19 mouse cellular contexts compared by ENCODE assay signal in the genomic region with DNA sequence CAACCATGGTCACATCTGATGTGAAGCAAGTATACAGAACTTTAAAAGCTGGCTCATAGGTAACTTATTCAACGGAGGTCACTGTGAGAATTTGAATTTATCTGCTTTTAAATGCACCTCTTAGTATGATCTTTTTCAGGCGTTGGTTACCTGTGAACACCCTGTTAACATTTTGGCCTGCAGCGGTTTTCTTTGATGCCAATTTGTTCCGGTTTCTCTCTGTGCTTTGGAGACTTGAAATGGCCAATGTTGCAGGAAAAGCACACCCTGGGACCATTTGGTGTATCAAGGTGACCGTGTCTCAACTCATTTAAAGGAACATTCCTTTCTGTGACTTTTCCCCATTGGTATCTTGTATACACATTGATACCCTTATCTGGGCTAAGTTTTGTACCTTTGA. TPM values are rescaled to one million over a fixed set of nuclear protein-coding genes. Genes with fewer than 3 reads are reported as not detected.
"Had no signal": no experiment of that assay in that cellular context is flagged by ENCODE, and none has a peak within 500 bp of the region (broad histone marks: within the 10 kb centered on the region; RNA-seq: fewer than 3 reads in every experiment).

No protein-coding gene starts in this region.

- H3K4me3 ChIP-seq: intestine, embryonic 15.5 days; limb, embryonic 12.5 days; limb, embryonic 15.5 days; midbrain, embryonic 12.5 days; midbrain, embryonic 15.5 days; neural tube, embryonic 12.5 days; neural tube, embryonic 15.5 days had no signal

- H3K36me3 ChIP-seq: intestine, embryonic 15.5 days; limb, embryonic 12.5 days; limb, embryonic 15.5 days; midbrain, embryonic 12.5 days; midbrain, embryonic 15.5 days; neural tube, embryonic 12.5 days; neural tube, embryonic 15.5 days had no signal

- H3K27ac ChIP-seq: intestine, embryonic 15.5 days; limb, embryonic 12.5 days; limb, embryonic 15.5 days; liver, embryonic 14.5 days; macrophage; midbrain, embryonic 12.5 days; midbrain, embryonic 15.5 days; neural tube, embryonic 12.5 days; neural tube, embryonic 15.5 days had no signal

- H3K9ac ChIP-seq: intestine, embryonic 15.5 days; limb, embryonic 12.5 days; limb, embryonic 15.5 days; liver, embryonic 14.5 days; liver, postnatal 0 days; lung, embryonic 14.5 days; midbrain, embryonic 12.5 days; midbrain, embryonic 15.5 days; neural tube, embryonic 12.5 days; neural tube, embryonic 15.5 days had no signal

- DNase-seq: left cerebral cortex, postnatal 4 days; liver, postnatal 0 days; lung, embryonic 14.5 days; right cerebral cortex, adult 18-20 months; right cerebral cortex, postnatal 14 days; right cerebral cortex, postnatal 4 days; thymus, postnatal 25 days had no signal

- ATAC-seq: intestine, embryonic 15.5 days; liver, postnatal 0 days; lung, postnatal 0 days; midbrain, embryonic 15.5 days had no signal

- H3K9me3 ChIP-seq: intestine, embryonic 15.5 days; limb, embryonic 12.5 days; limb, embryonic 15.5 days; midbrain, embryonic 12.5 days; midbrain, embryonic 15.5 days; neural tube, embryonic 12.5 days; neural tube, embryonic 15.5 days had no signal

- H3K27me3 ChIP-seq: intestine, embryonic 15.5 days; limb, embryonic 12.5 days; limb, embryonic 15.5 days; midbrain, embryonic 12.5 days; midbrain, embryonic 15.5 days; neural tube, embryonic 12.5 days; neural tube, embryonic 15.5 days had no signal

- H3K4me1 ChIP-seq: intestine, embryonic 15.5 days; limb, embryonic 12.5 days; limb, embryonic 15.5 days; midbrain, embryonic 12.5 days; midbrain, embryonic 15.5 days; neural tube, embryonic 12.5 days; neural tube, embryonic 15.5 days had no signal

- H3K4me2 ChIP-seq: intestine, embryonic 15.5 days; limb, embryonic 12.5 days; limb, embryonic 15.5 days; liver, embryonic 11.5 days; lung, embryonic 14.5 days; midbrain, embryonic 12.5 days; midbrain, embryonic 15.5 days; neural tube, embryonic 12.5 days; neural tube, embryonic 15.5 days had no signal

RNA-seq across cellular contexts. Expression of a gene that starts 46.0 kb away (rescaled TPM):
- total RNA-seq: megakaryocyte, adult 5-6 weeks had no signal
- polyA plus RNA-seq: macrophage had no signal
